Mouse (Mus musculus) right cerebral cortex, adult 18-20 months (tissue): Measurements from ENCODE around the gene Meis1.

ENCODE experiments used
- DNase-seq: peaks from one replicate; pipeline ENCODE4 v3.0.0; 2022; ENCODE audit warnings: mixed read lengths

Gene Meis1

DNA sequence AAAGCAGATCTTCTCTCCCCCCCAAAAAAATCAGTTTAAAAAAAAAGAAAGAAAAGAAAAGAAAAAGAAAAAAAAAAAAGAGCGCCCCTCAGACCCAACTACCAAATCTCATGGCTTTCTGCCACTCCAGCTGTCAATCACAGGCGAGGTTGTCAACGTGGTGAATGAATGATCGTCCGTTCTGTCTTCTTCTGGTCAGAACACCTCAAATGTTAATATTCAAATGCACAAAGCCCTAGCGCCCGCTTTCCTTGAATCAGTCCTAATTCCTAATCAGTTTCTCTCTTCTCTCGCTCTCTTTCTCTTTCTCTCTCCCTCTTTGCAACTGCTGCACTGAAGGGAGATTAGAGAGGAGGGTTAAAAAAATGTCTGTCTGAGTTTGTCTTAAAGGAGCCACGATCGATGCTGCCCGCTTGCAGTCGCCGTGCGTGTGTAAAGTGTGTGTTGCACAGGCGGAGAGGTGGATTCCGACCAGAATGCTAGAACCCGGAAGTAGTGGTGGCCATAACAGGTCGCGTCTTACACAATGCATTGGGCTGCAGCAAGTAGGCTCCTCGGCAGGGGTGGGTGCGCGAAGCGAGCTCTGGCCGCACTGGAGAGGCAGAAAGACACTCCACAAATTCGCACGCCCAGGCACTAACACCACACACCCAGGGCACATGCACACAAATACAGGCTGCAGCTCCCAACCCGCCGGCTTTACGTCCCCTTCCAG, at the start of gene Meis1:
Gene Meis1, minus strand, starts transcription at position 497 of the 715 bp plus-strand sequence.
- DNase-seq, result peak; percentile 87

DNA sequence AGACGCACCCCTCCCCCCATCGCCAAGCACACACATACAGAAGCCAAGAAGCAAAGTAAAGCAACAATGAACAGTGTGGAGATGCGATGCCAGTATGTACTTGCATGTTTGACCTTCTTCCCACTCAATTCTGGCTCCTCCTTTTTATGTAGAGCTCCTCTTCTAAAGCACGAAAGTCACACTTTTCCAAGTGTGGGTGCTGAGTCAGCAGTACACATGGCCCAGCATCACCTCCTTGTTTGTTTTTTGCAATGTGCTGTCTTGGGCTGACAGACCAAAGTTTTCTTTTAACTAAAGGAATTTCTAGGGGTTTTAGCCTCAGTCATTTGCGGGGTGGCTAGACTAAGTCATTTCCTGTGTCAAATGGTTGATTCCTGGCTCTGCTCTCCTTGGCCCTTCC, 48.5 kb upstream of the Meis1 start:
- no peak for DNase-seq

DNA sequence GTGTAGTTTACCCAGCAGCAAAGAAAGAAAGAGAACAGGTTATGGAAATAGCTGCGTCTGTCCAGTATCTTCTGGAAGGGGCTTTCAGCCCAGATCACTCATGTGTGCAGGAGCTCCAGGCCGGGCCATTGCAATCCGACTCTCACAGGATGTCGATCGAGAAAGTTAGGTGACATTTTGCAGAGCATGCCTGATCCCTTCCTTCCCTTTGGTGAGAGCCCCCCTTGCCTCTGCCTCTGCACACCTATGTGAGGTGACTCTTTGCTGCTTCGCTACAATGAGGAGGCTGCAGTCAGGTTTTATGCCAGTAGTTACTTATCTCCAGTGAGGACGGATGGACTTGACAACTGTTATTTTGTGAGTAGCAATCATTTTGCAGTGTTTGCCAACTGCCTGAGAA, 30.5 kb upstream of the Meis1 start:
- no peak for DNase-seq

DNA sequence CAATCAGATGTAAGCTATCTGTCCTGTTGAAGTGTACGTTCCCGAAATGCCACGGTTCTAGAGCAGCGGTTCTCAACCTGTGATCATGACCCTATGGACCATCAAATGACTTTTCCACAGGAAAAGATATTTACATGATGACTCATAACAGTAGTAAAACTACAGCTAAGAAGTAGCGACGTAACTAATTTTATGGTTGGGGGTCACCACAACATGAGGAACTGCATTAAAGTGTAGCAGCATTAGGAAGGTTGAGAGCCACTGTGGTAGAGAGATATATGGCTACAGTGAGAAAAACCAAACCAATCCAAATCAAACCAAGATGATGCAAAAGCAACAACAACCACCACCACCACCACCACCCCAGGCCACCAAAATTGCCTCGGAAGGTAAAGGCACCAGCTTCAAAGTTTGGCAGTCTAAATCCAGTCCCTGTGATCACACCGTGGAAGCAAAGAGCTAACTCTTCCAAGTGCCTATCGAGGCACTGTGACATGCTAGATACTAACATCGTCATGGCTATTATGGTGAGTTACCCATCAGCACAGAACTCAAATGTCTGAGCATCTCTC, 17.9 kb upstream of the Meis1 start:
- DNase-seq, result no peak

DNA sequence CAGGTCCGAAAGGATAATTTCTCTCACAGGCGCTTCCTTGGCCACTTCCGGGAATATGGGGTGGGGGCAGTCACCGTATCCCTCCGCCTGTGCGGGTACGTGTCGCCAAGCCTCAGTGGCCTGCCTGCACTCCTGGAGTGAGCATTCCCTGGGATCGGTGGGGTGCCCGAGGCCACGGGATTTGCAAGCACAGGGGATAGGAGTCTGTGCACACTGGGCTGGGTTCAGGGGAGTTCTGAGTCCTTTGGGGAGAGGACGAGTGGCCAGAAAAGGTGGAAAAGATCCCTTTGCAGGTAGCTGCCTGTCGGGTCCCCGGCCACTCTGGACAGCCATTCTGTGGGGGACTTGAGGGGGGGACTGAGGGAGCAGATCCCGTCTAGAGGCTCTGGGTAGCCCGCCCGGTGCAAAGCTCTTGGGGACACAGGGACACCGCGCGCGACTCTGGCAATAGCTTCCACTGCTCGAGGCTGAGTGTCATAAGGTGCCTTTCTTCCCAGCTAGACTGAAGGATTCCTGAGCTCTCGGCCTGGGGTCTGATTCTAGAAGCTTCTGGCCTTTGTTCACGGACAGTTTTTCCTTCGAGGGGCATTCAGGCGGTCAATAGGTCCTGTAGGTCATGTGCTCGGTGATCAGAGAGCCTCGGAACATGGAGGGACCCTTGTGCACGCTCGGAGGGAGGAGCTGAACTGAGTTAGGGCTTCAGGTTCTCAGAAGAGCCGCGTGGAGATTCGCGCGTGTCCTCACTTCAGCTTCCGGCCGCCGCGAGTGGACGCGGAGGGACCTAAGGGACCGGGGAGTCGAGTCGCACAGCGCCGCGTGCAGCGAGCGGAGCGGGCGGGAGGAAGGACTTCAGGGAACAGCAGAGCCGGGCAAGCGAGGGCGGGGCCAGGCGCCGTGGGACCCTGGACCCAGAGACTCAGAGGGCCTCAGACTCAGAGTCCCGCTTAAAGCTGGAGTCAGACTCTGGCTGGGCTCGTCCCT, 8.1 kb upstream of the Meis1 start:
- DNase-seq, result no peak

DNA sequence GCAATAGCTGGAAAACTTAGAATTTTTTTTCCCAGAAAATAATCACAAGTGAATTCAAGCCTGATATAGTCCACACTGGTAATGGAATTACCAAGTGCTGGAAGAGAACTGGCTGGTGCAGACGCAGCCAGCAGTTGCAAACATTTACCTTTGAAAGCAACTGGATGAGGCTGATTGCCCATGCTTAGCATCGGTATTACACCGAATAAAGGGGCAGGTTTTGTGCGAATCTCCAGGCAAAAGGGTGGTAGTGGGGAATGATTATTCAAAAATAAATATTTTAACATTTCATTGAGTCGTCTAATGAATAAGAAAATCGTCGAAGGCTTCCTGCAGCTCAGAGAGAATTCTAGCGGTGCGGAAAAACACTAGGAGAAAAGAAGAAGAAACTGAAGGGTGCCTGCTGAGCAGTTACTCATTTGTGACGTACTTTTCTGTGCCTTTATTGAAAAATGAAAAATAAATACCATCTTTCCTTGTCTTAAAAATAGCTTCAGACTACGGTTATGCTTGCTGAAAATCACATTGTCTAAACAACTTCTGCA, 7.3 kb upstream of the Meis1 start:
- no peak for DNase-seq

DNA sequence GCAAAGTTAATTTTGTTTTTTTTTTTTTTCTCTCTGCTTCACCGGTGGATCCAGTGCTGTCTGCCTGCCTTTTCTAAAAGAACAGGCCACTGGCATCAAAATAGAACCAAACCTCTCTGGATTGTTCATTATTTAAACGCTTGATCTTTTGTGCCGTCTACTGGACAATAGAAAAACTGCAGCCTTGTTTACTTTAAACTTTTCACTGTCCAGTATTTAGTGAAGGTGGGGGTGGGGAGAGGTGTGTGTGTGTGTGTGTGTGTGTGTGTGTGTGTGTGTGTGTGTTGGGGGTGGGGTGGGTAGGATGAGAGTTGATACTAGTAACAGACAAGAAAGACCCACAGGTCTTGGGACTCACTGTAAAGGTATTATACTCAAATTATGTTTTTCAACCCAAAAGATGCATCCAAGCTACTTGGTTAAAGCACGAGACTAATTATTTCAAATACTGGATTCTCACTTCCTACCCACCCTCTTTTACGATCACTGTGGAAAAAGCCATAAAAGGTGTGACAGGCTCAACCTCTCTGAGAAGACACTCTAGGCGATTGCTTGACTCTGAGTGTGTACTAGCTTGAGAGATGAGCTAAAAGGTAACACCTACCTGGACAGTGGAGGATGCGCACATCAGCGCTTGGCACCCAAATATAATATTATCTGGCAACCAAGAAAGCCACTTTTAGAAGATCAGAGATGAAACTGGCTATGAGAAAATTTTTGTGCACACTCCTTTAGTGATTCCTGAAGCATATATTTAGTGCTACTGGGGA, 5.9 kb upstream of the Meis1 start:
- no peak for DNase-seq

DNA sequence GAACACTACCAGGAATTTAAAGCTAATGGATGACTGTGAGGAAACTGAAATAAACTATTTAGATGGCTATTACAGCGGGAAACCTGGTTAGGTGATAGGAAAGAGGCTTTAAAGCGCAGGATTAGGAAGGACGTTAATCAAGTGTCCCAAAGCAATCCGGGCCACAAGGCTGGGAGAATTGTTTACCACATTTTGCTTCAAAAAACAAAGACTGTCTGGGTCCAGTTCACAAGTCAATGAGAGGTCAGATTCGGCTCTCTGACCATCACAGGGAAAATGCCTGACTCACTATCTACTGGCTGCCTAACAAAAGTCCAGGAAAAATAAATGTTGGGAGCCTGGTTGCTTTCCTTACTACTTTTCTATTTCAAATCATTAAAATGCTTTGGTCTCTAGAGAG, 4.6 kb upstream of the Meis1 start:
- DNase-seq, result no peak

DNA sequence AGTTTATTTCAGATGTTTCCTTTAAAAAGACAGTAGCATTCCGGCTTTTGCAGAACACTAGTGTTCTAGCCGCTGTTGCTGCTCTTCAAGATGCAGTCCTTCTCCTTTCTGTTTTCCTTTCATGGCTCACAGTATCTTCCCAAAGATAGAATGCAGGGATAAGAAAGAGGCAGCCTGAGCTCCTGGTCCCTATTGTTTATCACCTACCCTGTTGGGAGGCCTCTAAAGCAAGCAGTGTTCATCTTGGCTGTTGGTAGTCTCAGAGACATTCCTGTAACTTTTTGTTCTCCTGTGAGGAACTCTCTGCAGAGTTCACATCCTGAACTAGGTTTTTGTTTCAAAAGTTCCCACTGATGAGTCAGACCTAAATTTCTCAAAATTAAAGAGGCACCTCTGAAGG, 3.8 kb upstream of the Meis1 start:
- DNase-seq, result no peak

DNA sequence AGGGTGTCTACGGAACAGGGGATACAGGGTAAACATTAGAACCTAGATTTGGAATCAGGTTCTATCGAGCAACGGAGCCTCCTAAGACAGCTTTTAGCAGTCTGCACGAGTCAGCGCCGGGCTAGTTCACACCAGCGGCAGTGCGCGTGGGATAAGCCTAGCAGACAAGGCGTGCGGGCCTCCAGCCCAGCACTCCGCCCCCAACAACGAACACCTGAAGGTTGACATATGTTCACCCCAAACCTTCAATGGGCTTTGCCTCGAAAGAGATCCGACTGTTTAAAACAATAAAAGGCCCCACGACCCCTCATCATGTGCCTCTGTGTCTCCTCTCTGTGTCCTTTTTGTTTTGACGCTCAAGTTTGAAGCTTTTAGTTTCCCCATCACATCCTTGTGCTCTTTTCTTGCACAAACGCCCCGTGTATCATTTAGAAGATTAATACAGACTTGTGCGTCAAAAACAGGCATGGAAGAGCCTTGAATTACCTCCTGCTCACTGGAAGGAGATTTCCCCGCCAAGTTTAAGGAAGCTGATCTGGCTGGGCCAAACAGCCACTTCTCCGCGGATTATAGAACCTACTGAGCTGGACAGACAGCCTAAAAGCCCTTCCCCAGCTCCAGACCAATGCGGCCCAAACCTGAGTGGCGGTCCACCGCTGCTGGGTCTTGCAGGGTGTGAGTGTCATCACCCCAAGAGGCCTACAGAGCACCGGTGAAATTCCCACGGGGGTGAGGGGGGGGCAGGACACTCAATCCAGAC, 2.3 kb upstream of the Meis1 start:
- no peak for DNase-seq

DNA sequence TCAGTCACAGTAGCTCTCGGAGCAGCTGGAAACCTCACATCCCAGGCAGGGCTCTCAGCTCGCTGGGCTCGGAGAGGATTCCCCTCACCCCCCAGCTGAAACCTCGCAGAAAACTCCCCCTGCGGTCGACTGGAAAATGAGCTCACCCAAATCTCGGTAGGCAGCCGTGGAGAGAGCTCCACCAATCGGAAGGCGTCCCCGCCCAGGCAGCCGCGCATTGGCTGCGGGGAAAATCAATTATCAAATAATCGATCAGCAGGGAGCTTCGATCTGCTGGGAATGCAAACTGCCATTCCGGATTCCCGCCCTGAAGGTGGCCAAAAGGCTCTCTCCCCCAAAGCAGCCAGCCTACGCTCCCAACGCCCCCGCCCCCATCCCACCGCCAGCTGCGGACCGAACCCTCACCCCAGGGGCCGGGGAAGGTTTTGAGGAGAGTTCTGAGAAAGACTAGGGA, 1.6 kb upstream of the Meis1 start:
- peak; percentile 92 for DNase-seq

DNA sequence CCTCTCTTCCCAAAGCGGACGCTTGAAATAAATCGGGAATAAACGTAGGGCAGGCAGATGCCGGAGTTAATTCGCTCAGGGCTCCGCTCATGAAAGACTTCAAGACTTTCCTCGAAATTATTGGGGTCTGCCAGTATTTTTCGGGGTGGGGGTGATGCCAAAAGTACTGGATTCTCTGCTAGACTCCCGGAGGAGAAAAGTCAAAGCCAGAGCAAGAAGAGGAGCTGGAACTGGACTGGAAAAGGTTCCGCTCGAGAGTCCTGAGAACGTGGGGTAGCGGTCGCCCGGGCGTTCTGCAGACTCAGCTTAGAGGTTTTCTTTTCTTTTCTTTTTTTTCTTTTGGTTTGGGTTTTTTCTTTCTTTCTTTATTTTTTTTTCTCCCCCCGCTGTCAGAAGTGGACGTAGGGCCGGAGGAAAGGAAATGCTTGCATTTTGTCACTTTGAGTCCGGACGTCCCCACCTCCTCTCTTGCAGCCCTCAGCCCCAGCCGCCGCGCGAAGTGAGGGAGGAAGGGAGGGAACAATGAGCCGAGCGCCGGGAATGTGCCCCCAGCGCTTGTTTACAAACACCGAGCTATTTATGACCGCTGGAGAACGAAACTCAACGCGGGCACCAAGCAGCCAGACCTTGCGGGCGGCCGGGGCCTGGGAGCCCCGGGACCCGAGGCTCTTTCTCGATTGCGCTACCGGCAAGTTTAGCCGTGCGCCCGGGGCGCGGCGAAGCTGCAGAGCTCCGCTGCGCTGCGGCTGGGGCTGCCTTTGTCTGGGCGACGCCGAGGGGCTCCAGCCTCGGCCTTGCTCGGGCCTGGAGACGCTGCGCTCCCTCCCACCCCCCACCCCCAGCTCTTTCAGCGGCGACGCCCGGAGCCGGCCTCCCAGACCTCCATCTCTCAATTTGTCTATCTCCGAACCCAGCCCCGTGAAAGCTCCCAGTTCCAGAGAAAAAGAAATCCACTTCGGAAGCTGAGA, 703 bp upstream of the Meis1 start:
- peak; percentile 30 for DNase-seq

DNA sequence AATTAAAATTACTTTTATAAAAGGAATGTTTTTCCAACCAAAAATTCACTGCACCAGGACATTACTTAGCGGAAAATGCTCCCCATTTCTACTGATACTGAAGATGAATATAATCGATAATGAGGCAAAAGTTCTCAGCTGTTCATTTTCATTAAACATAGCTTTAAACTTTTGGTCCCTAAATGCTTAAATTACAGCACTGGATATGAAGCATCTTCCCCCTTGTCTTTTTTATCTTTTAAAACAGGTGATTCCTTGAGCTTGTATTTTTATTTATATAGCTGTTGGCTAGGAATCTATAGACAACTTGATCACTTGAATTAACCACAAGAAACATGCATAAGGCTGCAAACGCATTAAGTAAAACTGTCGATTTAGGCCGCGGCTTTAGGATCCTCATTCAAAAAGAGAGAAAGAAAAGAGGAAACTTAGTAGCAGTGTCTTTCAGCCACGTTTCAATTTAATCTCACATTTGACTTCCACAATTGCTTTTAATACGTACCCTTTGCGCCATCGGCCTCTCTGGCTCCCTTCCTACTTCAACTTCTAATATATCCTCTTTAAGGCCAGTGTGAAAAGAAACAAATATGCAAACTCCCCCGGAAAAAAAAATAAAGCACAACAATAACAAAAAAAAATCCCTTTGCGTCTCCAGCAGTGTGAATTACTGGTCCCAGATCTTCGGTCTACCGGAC, 919 bp downstream of the Meis1 start:
- no peak for DNase-seq

DNA sequence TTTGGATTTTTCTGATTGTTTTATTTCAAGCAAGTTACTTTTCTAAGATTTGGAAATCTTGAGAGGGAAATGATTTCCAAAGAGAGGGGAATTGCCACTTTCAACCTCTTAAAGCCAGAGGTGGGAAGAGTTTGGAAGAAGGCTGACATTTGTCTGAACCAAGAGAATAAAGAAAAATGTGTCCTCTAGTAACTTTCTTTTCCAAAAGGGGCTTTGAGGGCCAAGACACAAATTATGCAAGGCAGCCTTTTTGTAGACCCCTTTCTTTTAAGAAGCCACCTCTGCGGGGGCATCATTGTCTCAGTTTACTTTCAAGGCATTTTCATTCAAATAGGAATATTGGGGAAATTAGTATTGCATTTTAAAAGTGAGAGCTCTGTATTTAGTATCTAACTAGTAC, 1.5 kb downstream of the Meis1 start:
- DNase-seq, result no peak

DNA sequence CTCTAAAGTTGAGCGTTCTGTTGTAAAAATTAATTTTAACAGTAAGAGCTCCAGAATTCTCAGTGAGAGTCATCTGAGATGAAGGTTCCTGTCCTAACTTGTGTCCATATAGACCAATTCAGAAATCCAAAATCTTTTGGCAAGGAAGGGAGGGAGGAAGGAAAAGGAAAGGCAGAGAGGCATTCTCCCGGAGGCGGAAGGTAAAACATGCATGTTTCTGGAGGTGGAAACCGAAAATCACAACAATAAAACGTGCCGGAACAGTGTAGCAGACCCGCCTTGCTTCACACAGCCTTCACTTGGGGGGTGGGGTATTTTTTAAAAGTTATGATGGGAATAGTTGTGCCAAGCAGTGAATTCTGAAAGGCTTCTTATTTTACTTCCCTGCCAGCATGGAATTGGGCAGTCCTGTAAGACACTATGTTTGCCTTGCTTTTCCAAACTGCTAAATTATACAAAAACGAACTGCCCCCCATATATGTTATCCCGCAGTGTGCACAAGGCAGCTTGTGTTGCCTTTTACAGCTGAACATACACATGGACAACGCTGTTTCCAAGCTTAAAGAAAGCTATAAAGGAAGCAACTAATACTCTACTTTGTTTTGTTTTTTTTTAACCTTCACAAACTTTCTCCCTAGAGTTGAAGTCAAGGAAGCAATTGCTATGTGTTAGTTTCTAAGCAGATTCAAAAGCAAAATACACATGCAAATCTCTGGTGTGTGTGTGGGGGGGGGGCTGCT, 2.1 kb downstream of the Meis1 start:
- DNase-seq, result no peak

DNA sequence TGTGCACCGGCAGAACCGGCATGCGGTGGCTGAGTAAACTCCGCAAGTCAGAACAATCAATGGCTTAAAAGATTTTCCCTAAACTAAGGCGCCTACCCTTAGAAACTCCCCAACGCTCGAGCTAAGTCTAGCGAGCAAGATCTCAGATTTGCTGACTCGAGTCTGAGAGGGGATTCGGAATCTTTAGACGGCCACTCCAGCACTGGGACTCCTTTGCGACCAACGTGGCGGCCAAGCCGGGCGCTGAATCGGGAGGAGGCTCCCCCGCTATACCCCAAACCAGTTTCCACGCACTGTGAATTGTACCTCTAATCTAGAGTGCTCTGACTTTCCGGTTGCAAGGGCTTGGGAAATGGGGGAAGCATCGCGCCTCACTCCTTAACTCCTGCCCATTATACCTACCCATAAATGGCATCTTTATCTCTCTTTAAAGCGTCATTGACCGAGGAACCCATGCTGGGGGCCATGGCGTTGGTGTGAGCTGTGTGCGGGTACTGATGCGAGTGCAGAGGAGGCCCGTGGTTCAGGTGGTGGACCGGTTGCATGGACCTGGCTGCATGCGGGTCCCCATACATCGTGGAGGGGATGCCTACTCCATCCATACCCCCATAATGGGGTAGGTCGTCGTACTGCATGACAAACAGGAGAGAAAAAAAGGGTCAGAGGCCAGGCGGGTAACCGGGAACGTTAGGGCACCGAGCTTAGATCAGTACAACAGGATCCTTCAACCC, 2.9 kb downstream of the Meis1 start:
- no peak for DNase-seq

DNA sequence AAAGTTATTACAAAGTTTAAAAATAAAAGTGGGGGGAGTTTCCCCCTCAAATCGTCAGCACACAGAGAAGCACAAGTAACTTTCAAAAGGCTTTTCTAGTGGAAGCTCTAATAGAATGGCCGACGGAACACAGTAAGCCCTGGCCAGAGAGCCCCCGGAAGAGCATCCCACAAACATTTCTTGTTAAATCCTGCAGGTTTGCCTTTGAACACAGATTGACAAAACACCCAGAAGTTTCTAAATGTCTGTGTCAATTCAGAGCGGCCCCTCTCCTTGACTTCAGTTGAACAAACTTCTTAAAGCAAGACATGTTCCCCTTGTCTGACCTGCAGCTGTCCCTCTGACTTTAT, 3.4 kb downstream of the Meis1 start:
- DNase-seq, result no peak

DNA sequence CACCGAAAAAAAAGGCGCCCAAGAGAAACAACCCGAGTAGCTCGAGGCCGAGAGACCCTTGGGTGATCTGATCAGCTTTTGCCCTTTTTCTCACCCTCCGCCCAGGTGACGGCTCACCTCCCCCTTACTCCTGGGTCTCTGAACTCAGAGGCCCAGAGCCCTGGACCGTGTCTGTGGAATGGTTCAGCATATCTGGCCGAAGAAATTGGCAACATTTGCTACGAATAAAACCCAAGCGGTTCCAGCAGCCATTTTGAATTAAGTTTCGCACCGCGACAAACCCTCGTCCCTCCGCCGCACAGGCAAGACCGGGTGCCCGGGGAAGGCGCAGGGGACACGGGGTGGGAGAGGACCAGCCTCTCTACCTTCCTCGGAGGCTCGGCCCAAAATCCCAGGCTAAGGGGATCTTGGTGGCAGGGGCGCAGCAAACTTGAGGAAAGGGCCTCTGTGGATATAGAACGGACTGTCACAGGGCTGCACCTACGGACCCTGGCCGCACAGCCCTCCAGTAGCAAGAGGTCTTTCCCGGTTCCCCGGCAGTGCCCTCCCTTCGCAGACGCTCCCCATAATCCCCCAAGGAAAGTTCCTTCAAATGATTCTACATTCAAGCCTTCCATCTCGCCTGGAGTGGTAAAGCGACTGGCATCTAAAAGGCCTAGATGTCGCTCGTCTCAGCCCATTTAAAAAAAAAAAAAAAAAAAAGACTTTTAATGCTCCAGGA, 4.2 kb downstream of the Meis1 start:
- no peak for DNase-seq
